Mouse (Mus musculus) hindbrain, embryonic 16.5 days (tissue): ENCODE measurements at regions not wholly inside any gene's neighbourhood (a gene's known extent, or its start where the extent isn't known, plus 50 kb on each side); places are given as distances from the start of the nearest gene placed in this dataset.
A peak's percentile ranks its signal among the peaks of the same experiment; 100 is the strongest.
"Not testable (repeated sequence)": the region's sequence is repeated elsewhere in the genome, so short reads cannot be mapped to it uniquely, and the experiment has no call there.

ENCODE experiments used
- ATAC-seq: fragments of 200-750 bp; cut with Nextera tagmentation; 2 replicates; pipeline ENCODE4 v1.8.0; 2017; ENCODE audit warnings: moderate TSS enrichment, moderate library complexity
- H3K27ac ChIP-seq: fragments of 300-500 bp; sonication (generic); 2 replicates; pipeline ENCODE4 v1.5.1; 2014; ENCODE audit warnings: low read depth, mild to moderate bottlenecking, control low read depth, low read length, moderate library complexity
- H3K27me3 ChIP-seq: fragments of 300-500 bp; sonication (generic); replicated peaks from 2 replicates; pipeline ENCODE4 v1.6.1; 2014; ENCODE audit warnings: low read length; ENCODE audit not compliant: control insufficient read depth, insufficient read depth
- H3K36me3 ChIP-seq: fragments of 300-500 bp; sonication (generic); 2 replicates; pipeline ENCODE4 v1.6.1; 2014; ENCODE audit warnings: mild to moderate bottlenecking, low read length, moderate library complexity, mixed read lengths; ENCODE audit not compliant: control insufficient read depth, insufficient read depth
- H3K4me1 ChIP-seq: fragments of 300-500 bp; sonication (generic); 2 replicates; pipeline ENCODE4 v1.6.1; 2014; ENCODE audit warnings: low read depth, low read length; ENCODE audit not compliant: control insufficient read depth, insufficient read depth
- H3K4me2 ChIP-seq: fragments of 300-500 bp; sonication (generic); 2 replicates; pipeline ENCODE4 v1.6.1; 2014; ENCODE audit warnings: mild to moderate bottlenecking, low read length, control low read depth, moderate library complexity
- H3K4me3 ChIP-seq: fragments of 300-500 bp; sonication (generic); 2 replicates; pipeline ENCODE4 v1.5.1; 2014; ENCODE audit warnings: mild to moderate bottlenecking, low read length, control low read depth, moderate library complexity
- H3K9ac ChIP-seq: fragments of 300-500 bp; sonication (generic); 2 replicates; pipeline ENCODE4 v1.6.1; 2014; ENCODE audit warnings: low read depth, mild to moderate bottlenecking, control low read depth, low read length, moderate library complexity
- H3K9me3 ChIP-seq: fragments of 300-500 bp; sonication (generic); 2 replicates; pipeline ENCODE4 v1.6.1; 2014; ENCODE audit warnings: mild to moderate bottlenecking, low read length, moderate library complexity; ENCODE audit not compliant: control insufficient read depth
- WGBS: fragments of 180-500 bp; shearing (Covaris S2); extraction: QIAGEN DNeasy Blood & Tissue Kit; methylation state at CpG from one replicate; pipeline ENCODE4 v1.1.7; 2014; 5-methylcytosine and 5-hydroxymethylcytosine counted together

GRCm38 (mm10) chr14:86301666-86302065, 839.4 kb downstream of the Diaph3 start:
- Histone ChIP-seq H3K9ac (no peak overlapping the region), H3K27me3 (no peaks in the 10 kb centered on the region), H3K4me2 (no peak overlapping the region), H3K27ac (no peak overlapping the region), H3K9me3 (no peaks in the 10 kb centered on the region), H3K36me3 (no peaks in the 10 kb centered on the region), H3K4me1 (no peaks in the 10 kb centered on the region), H3K4me3 (no peak overlapping the region)
- ATAC-seq = no peak
- 87% methylated on average over 5 of the region's 5 CpGs for WGBS

GRCm38 (mm10) chr14:86300811-86301210, 840.2 kb downstream of the Diaph3 start:
- H3K4me1 ChIP-seq = no peaks in the 10 kb centered on the region
- 83% methylated on average over 1 of the region's 1 CpGs for WGBS
- no peak overlapping the region for H3K4me3 ChIP-seq
- H3K4me2 ChIP-seq = no peak overlapping the region
- no peak overlapping the region for H3K27ac ChIP-seq
- H3K9ac ChIP-seq = no peak overlapping the region
- H3K9me3 ChIP-seq = no peaks in the 10 kb centered on the region
- H3K27me3 ChIP-seq = no peaks in the 10 kb centered on the region
- H3K36me3 ChIP-seq = no peaks in the 10 kb centered on the region
- ATAC-seq = no peak

GRCm38 (mm10) chr14:86297991-86298390, 843.0 kb downstream of the Diaph3 start:
- 41% methylated on average over 2 of the region's 2 CpGs for WGBS

GRCm38 (mm10) chr14:86294606-86295005, 846.4 kb downstream of the Diaph3 start:
- not testable (repeated sequence) for H3K4me2 ChIP-seq, H3K9me3 ChIP-seq, H3K4me3 ChIP-seq, H3K4me1 ChIP-seq, ATAC-seq, H3K9ac ChIP-seq, H3K27me3 ChIP-seq, H3K27ac ChIP-seq, H3K36me3 ChIP-seq
- WGBS = 86% methylated on average over 5 of the region's 5 CpGs

More at GRCm38 (mm10) chr14:86297991-86298390, 843.0 kb downstream of the Diaph3 start:
- Histone ChIP-seq H3K27me3 (no peaks in the 10 kb centered on the region), H3K9me3 (no peaks in the 10 kb centered on the region), H3K27ac (no peak overlapping the region), H3K4me2 (no peak overlapping the region), H3K9ac (no peak overlapping the region), H3K36me3 (no peaks in the 10 kb centered on the region), H3K4me1 (no peaks in the 10 kb centered on the region), H3K4me3 (no peak overlapping the region)
- no peak for ATAC-seq

- H3K9ac ChIP-seq = no peak overlapping the region
- no peak overlapping the region for H3K4me2 ChIP-seq
- 89% methylated on average over 1 of the region's 1 CpGs for WGBS
- no peaks in the 10 kb centered on the region for H3K27me3 ChIP-seq
- no peak for ATAC-seq
- no peaks in the 10 kb centered on the region for H3K9me3 ChIP-seq
- H3K4me1 ChIP-seq = no peaks in the 10 kb centered on the region
- no peak overlapping the region for H3K27ac ChIP-seq
- H3K36me3 ChIP-seq = no peaks in the 10 kb centered on the region
- no peak overlapping the region for H3K4me3 ChIP-seq
Observed at GRCm38 (mm10) chr14:86293804-86294203, 847.2 kb downstream of the Diaph3 start.

- Histone ChIP-seq H3K4me3 (no peak overlapping the region), H3K36me3 (no peaks in the 10 kb centered on the region), H3K4me1 (no peaks in the 10 kb centered on the region), H3K9me3 (no peaks in the 10 kb centered on the region), H3K27me3 (no peaks in the 10 kb centered on the region), H3K27ac (no peak overlapping the region), H3K9ac (no peak overlapping the region), H3K4me2 (no peak overlapping the region)
- no peak for ATAC-seq
- 59% methylated on average over 3 of the region's 3 CpGs for WGBS
Observed at GRCm38 (mm10) chr14:86293371-86293770, 847.7 kb downstream of the Diaph3 start.

GRCm38 (mm10) chr14:86290556-86290955, 850.5 kb downstream of the Diaph3 start:
- no peak overlapping the region for H3K9ac ChIP-seq
- H3K4me1 ChIP-seq = no peaks in the 10 kb centered on the region
- no peaks in the 10 kb centered on the region for H3K36me3 ChIP-seq
- no peak overlapping the region for H3K4me3 ChIP-seq
- no peak for ATAC-seq
- no peak overlapping the region for H3K4me2 ChIP-seq
- no peaks in the 10 kb centered on the region for H3K9me3 ChIP-seq
- no peaks in the 10 kb centered on the region for H3K27me3 ChIP-seq
- 91% methylated on average over 3 of the region's 3 CpGs for WGBS
- H3K27ac ChIP-seq = no peak overlapping the region

GRCm38 (mm10) chr14:86261640-86262230, 879.3 kb downstream of the Diaph3 start:
- Histone ChIP-seq H3K4me2 (peak overlapping the region; percentile 19; the same call in 1 of the 2 replicates), H3K9ac (no peak overlapping the region), H3K27ac (peak overlapping the region; percentile 44; the same call in 1 of the 2 replicates), H3K4me3 (no peak overlapping the region), H3K4me1 (peaks cover 3% of the 10 kb centered on the region), H3K27me3 (no peaks in the 10 kb centered on the region), H3K36me3 (no peaks in the 10 kb centered on the region), H3K9me3 (no peaks in the 10 kb centered on the region)
- WGBS = 38% methylated on average over 8 of the region's 8 CpGs
- peak; percentile 87 for ATAC-seq

GRCm38 (mm10) chr14:86254196-86254595, 886.8 kb downstream of the Diaph3 start:
- Histone ChIP-seq H3K27me3 (no peaks in the 10 kb centered on the region), H3K4me1 (no peaks in the 10 kb centered on the region), H3K36me3 (no peaks in the 10 kb centered on the region), H3K4me3 (no peak overlapping the region), H3K27ac (no peak overlapping the region), H3K4me2 (no peak overlapping the region), H3K9ac (no peak overlapping the region), H3K9me3 (no peaks in the 10 kb centered on the region)
- WGBS = 42% methylated on average over 1 of the region's 1 CpGs
- no peak for ATAC-seq

GRCm38 (mm10) chr14:86251617-86252016, 889.4 kb downstream of the Diaph3 start:
- H3K27ac ChIP-seq = no peak overlapping the region
- no peak overlapping the region for H3K4me2 ChIP-seq
- no peaks in the 10 kb centered on the region for H3K9me3 ChIP-seq
- no peak for ATAC-seq
- H3K36me3 ChIP-seq = no peaks in the 10 kb centered on the region
- H3K4me3 ChIP-seq = no peak overlapping the region
- H3K4me1 ChIP-seq = no peaks in the 10 kb centered on the region
- no peak overlapping the region for H3K9ac ChIP-seq
- H3K27me3 ChIP-seq = no peaks in the 10 kb centered on the region
